Mouse (Mus musculus) cerebellum, adult 9-10 months (tissue): ENCODE measurements at regions not wholly inside any gene's neighbourhood (a gene's known extent, or its start where the extent isn't known, plus 50 kb on each side); places are given as distances from the start of the nearest gene placed in this dataset.
A peak's percentile ranks its signal among the peaks of the same experiment; 100 is the strongest.

Experiments used
- DNase-seq: peaks from one replicate; pipeline ENCODE4 v3.0.0; 2022

- DNase-seq: no peak
Measured at GRCm38 (mm10) chr15:69766743-69767142, 3266.0 kb upstream of the Lrrc6 start.

- DNase-seq: peak; percentile 10
Measured at GRCm38 (mm10) chr15:69752616-69753015, 3251.9 kb upstream of the Lrrc6 start.

- no peak for DNase-seq
Measured at GRCm38 (mm10) chr15:69714680-69715079, 3214.0 kb upstream of the Lrrc6 start.

- DNase-seq: no peak
Measured at GRCm38 (mm10) chr15:69713900-69714299, 3213.2 kb upstream of the Lrrc6 start.

- no peak for DNase-seq
Measured at GRCm38 (mm10) chr15:69695639-69696205, 3195.0 kb upstream of the Lrrc6 start.

- no peak for DNase-seq
Measured at GRCm38 (mm10) chr15:69690501-69690900, 3189.8 kb upstream of the Lrrc6 start.
